Mouse (Mus musculus) ES-E14 (cell line): ENCODE data around the gene C530008M17Rik. TPM values are rescaled to one million over a fixed set of nuclear protein-coding genes. Genes with fewer than 3 reads are reported as not detected.

Experiments
- DNase-seq: peaks from one replicate; pipeline ENCODE4 v3.0.0-alpha.2; 2013; ENCODE audit warnings: low read depth, low spot score
- H3K27ac ChIP-seq: 2 replicates; pipeline ENCODE4 v1.5.1; 2012; ENCODE audit warnings: low read depth, mild to moderate bottlenecking, low read length, moderate library complexity, mixed read lengths; ENCODE audit not compliant: poor library complexity, insufficient read depth, severe bottlenecking
- H3K36me3 ChIP-seq: 2 replicates; pipeline ENCODE4 v1.6.1; 2012; ENCODE audit warnings: mild to moderate bottlenecking, low read length, moderate library complexity, mixed read lengths; ENCODE audit not compliant: control insufficient read depth, poor library complexity, insufficient read depth, severe bottlenecking
- H3K4me1 ChIP-seq, 2 experiments: fragments of 150-350 bp in 1 of 2; sonication (generic) in 1 of 2; 2 replicates each; pipeline ENCODE4 v1.6.1; 2012; ENCODE audit warnings: low read length in 2 of 2, mild to moderate bottlenecking in 1 of 2, mixed read lengths in 1 of 2; ENCODE audit not compliant: control insufficient read depth in 2 of 2, insufficient read depth in 2 of 2, poor library complexity in 1 of 2
- H3K4me3 ChIP-seq, 2 experiments: fragments of 150-350 bp in 1 of 2; sonication (generic) in 1 of 2; 2 replicates each; pipeline ENCODE4 v1.5.1; 2012; ENCODE audit warnings: low read length in 2 of 2, low read depth in 1 of 2, mild to moderate bottlenecking in 1 of 2, mixed read lengths in 1 of 2; ENCODE audit not compliant: insufficient read depth in 1 of 2, poor library complexity in 1 of 2, severe bottlenecking in 1 of 2
- H3K9ac ChIP-seq: 2 replicates; pipeline ENCODE4 v1.6.1; 2012; ENCODE audit warnings: low read depth, mild to moderate bottlenecking, low read length, mixed read lengths; ENCODE audit not compliant: poor library complexity, insufficient read depth, severe bottlenecking
- H3K9me3 ChIP-seq: fragments of 150-350 bp; sonication (generic); 2 replicates; pipeline ENCODE4 v1.6.1; 2012; ENCODE audit warnings: low read depth, mild to moderate bottlenecking, low read length; ENCODE audit not compliant: control insufficient read depth, insufficient read depth
- CHD2 ChIP-seq: IDR thresholded peaks from 2 replicates; pipeline ENCODE4 v1.6.1; 2014; ENCODE audit warnings: mild to moderate bottlenecking, low read depth, low read length, inconsistent platforms
- HCFC1 ChIP-seq: IDR thresholded peaks from 2 replicates; pipeline ENCODE4 v1.6.1; 2012; ENCODE audit warnings: low read length, inconsistent platforms, borderline replicate concordance; ENCODE audit not compliant: insufficient read depth
- MAFK ChIP-seq: IDR thresholded peaks from 2 replicates; pipeline ENCODE4 v1.6.1; 2014; ENCODE audit warnings: mild to moderate bottlenecking, low read depth, low read length, inconsistent platforms; ENCODE audit not compliant: insufficient read depth
- ZC3H11A ChIP-seq: IDR thresholded peaks from 2 replicates; pipeline ENCODE4 v1.6.1; 2012; ENCODE audit warnings: low read depth, mild to moderate bottlenecking, inconsistent platforms, low read length, borderline replicate concordance
- ZNF384 ChIP-seq: IDR thresholded peaks from 2 replicates; pipeline ENCODE4 v1.6.1; 2012; ENCODE audit warnings: low read depth, low read length, inconsistent platforms
- in situ Hi-C, 2 experiments: fragments of 600-800 bp; cut with MboI; formaldehyde crosslinking; loops; one replicate each; pipeline ENCODE4 v1.15.1; 2025; ENCODE audit warnings: low sequenced_read_pairs in 2 of 2, inconsistent platforms in 1 of 2; ENCODE audit not compliant: unreplicated experiment in 2 of 2
- total RNA-seq: library from RNA; depleted of rRNA; stranded (reverse); fragments of 300-350 nt; gene quantifications from 2 replicates; pipeline ENCODE4 v1.2.3, GENCODE M21; 2012

Gene C530008M17Rik
- total RNA-seq, 1 experiment = 1.1 TPM

DNA sequence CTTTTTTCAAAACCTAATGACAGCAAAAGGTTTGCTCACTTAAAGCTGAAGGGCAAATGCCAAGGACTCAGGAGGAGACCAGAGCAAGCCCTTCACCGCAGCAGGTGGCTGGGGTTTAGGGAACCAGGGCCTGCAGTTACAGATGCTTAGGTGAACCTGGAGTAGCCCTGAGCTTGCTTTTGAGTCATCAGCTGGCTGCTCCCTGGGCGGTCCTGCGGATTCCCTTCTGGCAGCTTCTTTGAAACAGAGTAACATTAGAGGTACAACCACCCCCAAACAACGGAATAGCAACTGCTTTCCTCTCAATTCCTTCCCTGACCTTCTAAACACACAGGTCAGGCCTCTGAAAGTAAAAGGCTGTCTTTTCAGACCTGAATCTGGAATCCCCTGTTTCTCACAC is 116.5 kb downstream of the C530008M17Rik start:
- no peaks in the 10 kb centered on the region for H3K9me3 ChIP-seq
- DNase-seq = no peak
- H3K9ac ChIP-seq = no peak overlapping the region
- no peak overlapping the region for H3K4me3 ChIP-seq
- in situ Hi-C loops = no loop called here
- peaks cover 3 to 4% of the 10 kb centered on the region in 2 experiments; a peak in 2 of 4 replicates for H3K4me1 ChIP-seq
- no peak for TF ChIP-seq ZNF384
- H3K36me3 ChIP-seq = no peaks in the 10 kb centered on the region
- no peak overlapping the region for H3K27ac ChIP-seq

DNA sequence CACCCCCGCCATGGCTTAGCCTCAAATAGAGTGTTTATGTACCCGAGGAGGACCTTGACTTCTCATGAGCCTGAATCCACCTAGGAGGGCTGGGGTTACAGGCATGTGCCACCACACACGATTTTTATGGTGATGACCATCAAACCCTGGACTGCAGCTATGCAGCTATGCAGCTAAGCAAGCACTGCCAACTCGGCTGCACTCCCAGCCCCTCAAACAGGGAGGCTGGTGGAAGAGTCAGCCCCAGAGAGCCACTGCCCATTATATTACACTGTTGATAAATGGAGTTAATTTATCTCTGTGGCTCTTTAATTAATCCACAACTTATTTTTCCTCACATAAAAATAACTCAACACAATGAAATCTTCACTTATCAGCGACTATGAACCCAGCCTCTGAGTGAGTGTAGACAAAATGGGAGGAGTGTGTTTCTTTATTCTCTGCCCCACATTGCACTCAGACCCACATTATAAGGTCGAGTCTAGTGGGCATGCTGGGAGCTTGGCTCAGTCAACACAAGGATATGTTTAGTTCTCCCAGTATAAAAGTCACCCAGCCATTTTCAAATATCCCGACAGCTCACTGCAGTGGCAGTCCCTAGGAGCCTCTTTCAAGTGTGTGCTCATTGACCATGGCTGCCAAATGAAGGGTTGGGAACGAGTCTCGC is 117.3 kb downstream of the C530008M17Rik start:
- no peak for DNase-seq
- Histone ChIP-seq H3K4me3 (no peak overlapping the region), H3K9me3 (no peaks in the 10 kb centered on the region), H3K36me3 (no peaks in the 10 kb centered on the region), H3K4me1 (peaks cover 3 to 4% of the 10 kb centered on the region in 2 experiments; a peak in 2 of 4 replicates), H3K27ac (no peak overlapping the region), H3K9ac (no peak overlapping the region)
- no peak for TF ChIP-seq HCFC1
- TF ChIP-seq CHD2 = no peak
- TF ChIP-seq ZC3H11A = no peak
- TF ChIP-seq MAFK = no peak
- no peak for TF ChIP-seq ZNF384
- in situ Hi-C loops = no loop called here

GRCm38 (mm10) chr5:76779094-76779615 is 122.8 kb downstream of the C530008M17Rik start:
- Histone ChIP-seq H3K27ac (no peak overlapping the region), H3K4me3 (no peak overlapping the region), H3K36me3 (no peaks in the 10 kb centered on the region), H3K9me3 (no peaks in the 10 kb centered on the region), H3K4me1 (peaks cover 0 to 7% of the 10 kb centered on the region in 2 experiments; a peak in 2 of 4 replicates), H3K9ac (no peak overlapping the region)
- DNase-seq = peak; percentile 27
- TF ChIP-seq HCFC1 = no peak
- TF ChIP-seq CHD2 = no peak
- TF ChIP-seq ZNF384 = no peak
- no peak for TF ChIP-seq MAFK
- TF ChIP-seq ZC3H11A = no peak
- in situ Hi-C loops = no loop called here

- TF ChIP-seq HCFC1 (no peak), CHD2 (no peak), MAFK (no peak), ZC3H11A (no peak), ZNF384 (no peak)
- in situ Hi-C loops = no loop called here
- Histone ChIP-seq H3K36me3 (no peaks in the 10 kb centered on the region), H3K9me3 (no peaks in the 10 kb centered on the region), H3K9ac (no peak overlapping the region), H3K27ac (no peak overlapping the region), H3K4me1 (peaks cover 0 to 11% of the 10 kb centered on the region in 2 experiments; a peak in 2 of 4 replicates), H3K4me3 (no peak overlapping the region)
- DNase-seq = no peak
Measured at GRCm38 (mm10) chr5:76781943-76782342, 125.6 kb downstream of the C530008M17Rik start.
